Mouse (Mus musculus) forebrain, embryonic 14.5 days (tissue): Measurements from ENCODE around the gene Tmem59. TPM values are rescaled to one million over a fixed set of nuclear protein-coding genes. Genes with fewer than 3 reads are reported as not detected.

Experiments
- polyA plus RNA-seq: library from polyadenylated mRNA; unstranded; fragments of >200 nt; fragmentation: Nextera tagmentation; extraction: Ambion mirVana; gene quantifications from 2 replicates; pipeline ENCODE4 v1.2.1, GENCODE M21; 2014

Gene Tmem59
- polyA plus RNA-seq, 1 experiment from 2014 or later: 385 TPM

Other genes with a start within 250 kb of the Tmem59 start
- gene Mrpl37, start 111.5 kb upstream of the Tmem59 start, polyA plus RNA-seq: 94.0 and 95.6 TPM in 2 replicates
- gene Cyb5rl, start 111.4 kb upstream of the Tmem59 start, polyA plus RNA-seq: 3.6 and 4.1 TPM in 2 replicates
- gene Cdcp2, start 81.5 kb upstream of the Tmem59 start, polyA plus RNA-seq: not detected in 2 replicates
- gene Tceanc2, start 717 bp downstream of the Tmem59 start, polyA plus RNA-seq: 28.0 and 29.3 TPM in 2 replicates
- not detected in 2 replicates for gene Ldlrad1, start 30.8 kb downstream of the Tmem59 start, polyA plus RNA-seq
- gene Lrrc42, start 75.1 kb downstream of the Tmem59 start, polyA plus RNA-seq: 60.0 and 60.9 TPM in 2 replicates
- gene Hspb11, start 75.2 kb downstream of the Tmem59 start, polyA plus RNA-seq: 33.3 and 40.8 TPM in 2 replicates
- gene Dio1, start 128.8 kb downstream of the Tmem59 start, polyA plus RNA-seq: not detected in 2 replicates
- 57.9 and 66.4 TPM in 2 replicates for gene Yipf1, start 136.0 kb downstream of the Tmem59 start, polyA plus RNA-seq
- gene Ndc1, start 189.4 kb downstream of the Tmem59 start, polyA plus RNA-seq: 23.9 and 25.0 TPM in 2 replicates